Mouse (Mus musculus) liver, embryonic 13.5 days (tissue): Measurements from ENCODE around the gene Ninl. TPM values are rescaled to one million over a fixed set of nuclear protein-coding genes. Genes with fewer than 3 reads are reported as not detected.
"Not testable (repeated sequence)": the region's sequence is repeated elsewhere in the genome, so short reads cannot be mapped to it uniquely, and the experiment has no call there.

Experiments used
- ATAC-seq: fragments of 200-750 bp; cut with Nextera tagmentation; 2 replicates; pipeline ENCODE4 v1.8.0; 2017; ENCODE audit warnings: low read depth, mild to moderate bottlenecking, moderate number of reproducible peaks, moderate library complexity
- DNase-seq: peaks from one replicate; pipeline ENCODE4 v3.0.0; 2022
- H3K27ac ChIP-seq: fragments of 300-500 bp; sonication (generic); 2 replicates; pipeline ENCODE4 v1.5.1; 2015; ENCODE audit warnings: moderate library complexity, mild to moderate bottlenecking, inconsistent platforms
- H3K27me3 ChIP-seq: fragments of 300-500 bp; sonication (generic); 2 replicates; pipeline ENCODE4 v1.6.1; 2015; ENCODE audit warnings: mild to moderate bottlenecking, inconsistent platforms
- H3K36me3 ChIP-seq: fragments of 300-500 bp; sonication (generic); 2 replicates; pipeline ENCODE4 v1.6.1; 2015; ENCODE audit warnings: mild to moderate bottlenecking, inconsistent platforms
- H3K4me1 ChIP-seq: fragments of 300-500 bp; sonication (generic); replicated peaks from 2 replicates; pipeline ENCODE4 v1.6.1; 2015; ENCODE audit warnings: inconsistent platforms
- H3K4me2 ChIP-seq: fragments of 300-500 bp; sonication (generic); 2 replicates; pipeline ENCODE4 v1.6.1; 2015; ENCODE audit warnings: inconsistent platforms, mild to moderate bottlenecking, moderate library complexity
- H3K4me3 ChIP-seq: fragments of 300-500 bp; sonication (generic); replicated peaks from 2 replicates; pipeline ENCODE4 v1.5.1; 2015; ENCODE audit warnings: mild to moderate bottlenecking, inconsistent platforms
- H3K9ac ChIP-seq: fragments of 300-500 bp; sonication (generic); 2 replicates; pipeline ENCODE4 v1.6.1; 2015; ENCODE audit warnings: mild to moderate bottlenecking, inconsistent platforms
- H3K9me3 ChIP-seq: fragments of 300-500 bp; sonication (generic); replicated peaks from 2 replicates; pipeline ENCODE4 v1.6.1; 2016; ENCODE audit warnings: inconsistent platforms
- WGBS: fragments of 180-500 bp; shearing (Covaris S2); methylation state at CpG from one replicate; pipeline ENCODE4 v1.1.7; 2015; ENCODE audit not compliant: insufficient replicate concordance; 5-methylcytosine and 5-hydroxymethylcytosine counted together
- polyA plus RNA-seq: library from polyadenylated mRNA; unstranded; fragments of >200 nt; fragmentation: Nextera tagmentation; extraction: Ambion mirVana; gene quantifications from 2 replicates; pipeline ENCODE4 v1.2.1, GENCODE M21; 2015

The Ninl gene
- polyA plus RNA-seq, 1 experiment from 2014 or later, result 10.6 TPM

DNA sequence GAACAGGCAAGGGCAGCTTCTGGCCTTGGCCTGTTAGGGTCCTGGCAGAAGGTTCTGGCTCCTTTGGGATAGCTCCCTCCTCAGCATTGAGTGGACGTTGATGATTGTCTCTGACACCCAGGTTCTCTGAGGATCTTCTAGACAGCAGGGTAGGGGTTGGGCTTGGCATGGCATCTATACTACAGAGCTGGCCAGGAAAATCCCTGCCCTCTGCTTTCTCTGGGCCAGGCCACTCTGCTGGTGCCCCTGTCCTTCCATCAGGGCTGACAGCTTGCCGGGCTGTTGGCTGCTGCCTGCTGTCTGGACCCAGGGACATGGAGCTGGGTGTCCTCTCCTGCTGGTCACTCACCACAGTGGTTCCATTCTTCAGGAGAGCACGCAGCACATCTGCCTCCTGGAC, 89.5 kb downstream of the Ninl start:
- H3K9me3 ChIP-seq, result no peaks in the 10 kb centered on the region
- H3K9ac ChIP-seq, result no peak overlapping the region
- H3K27ac ChIP-seq, result no peak overlapping the region
- H3K36me3 ChIP-seq, result peaks cover 68% of the 10 kb centered on the region
- DNase-seq (no peak), ATAC-seq (no peak)
- H3K4me3 ChIP-seq, result no peak overlapping the region
- WGBS, result 89% methylated on average over 3 of the region's 3 CpGs
- H3K27me3 ChIP-seq, result no peaks in the 10 kb centered on the region
- H3K4me2 ChIP-seq, result no peak overlapping the region
- H3K4me1 ChIP-seq, result no peaks in the 10 kb centered on the region

DNA sequence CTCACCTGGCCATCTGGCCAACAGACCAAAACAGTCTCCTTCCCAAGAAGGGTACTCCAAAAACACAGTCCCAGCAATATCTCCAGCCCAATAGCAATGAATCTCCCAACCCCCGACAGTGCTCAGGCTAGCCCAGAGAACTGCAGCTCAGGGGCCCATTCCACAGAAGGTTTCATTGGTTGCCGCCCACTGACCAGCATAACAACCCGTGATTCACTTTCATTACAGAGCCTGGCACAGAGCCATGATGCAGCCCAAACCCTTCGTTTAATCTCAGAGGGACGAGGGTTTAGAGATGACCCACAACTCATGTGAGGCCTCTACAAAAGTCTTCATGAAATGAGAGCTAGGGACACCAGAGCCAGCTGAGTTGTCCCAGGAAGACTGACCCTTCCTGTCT, 90.4 kb downstream of the Ninl start:
- no peak overlapping the region for H3K4me3 ChIP-seq
- ATAC-seq (no peak), DNase-seq (no peak)
- no peak overlapping the region for H3K27ac ChIP-seq
- H3K9ac ChIP-seq, result no peak overlapping the region
- H3K4me2 ChIP-seq, result no peak overlapping the region
- no peaks in the 10 kb centered on the region for H3K27me3 ChIP-seq
- H3K4me1 ChIP-seq, result no peaks in the 10 kb centered on the region
- H3K36me3 ChIP-seq, result peaks cover 69% of the 10 kb centered on the region
- no peaks in the 10 kb centered on the region for H3K9me3 ChIP-seq
- WGBS, result 83% methylated on average over 5 of the region's 5 CpGs

DNA sequence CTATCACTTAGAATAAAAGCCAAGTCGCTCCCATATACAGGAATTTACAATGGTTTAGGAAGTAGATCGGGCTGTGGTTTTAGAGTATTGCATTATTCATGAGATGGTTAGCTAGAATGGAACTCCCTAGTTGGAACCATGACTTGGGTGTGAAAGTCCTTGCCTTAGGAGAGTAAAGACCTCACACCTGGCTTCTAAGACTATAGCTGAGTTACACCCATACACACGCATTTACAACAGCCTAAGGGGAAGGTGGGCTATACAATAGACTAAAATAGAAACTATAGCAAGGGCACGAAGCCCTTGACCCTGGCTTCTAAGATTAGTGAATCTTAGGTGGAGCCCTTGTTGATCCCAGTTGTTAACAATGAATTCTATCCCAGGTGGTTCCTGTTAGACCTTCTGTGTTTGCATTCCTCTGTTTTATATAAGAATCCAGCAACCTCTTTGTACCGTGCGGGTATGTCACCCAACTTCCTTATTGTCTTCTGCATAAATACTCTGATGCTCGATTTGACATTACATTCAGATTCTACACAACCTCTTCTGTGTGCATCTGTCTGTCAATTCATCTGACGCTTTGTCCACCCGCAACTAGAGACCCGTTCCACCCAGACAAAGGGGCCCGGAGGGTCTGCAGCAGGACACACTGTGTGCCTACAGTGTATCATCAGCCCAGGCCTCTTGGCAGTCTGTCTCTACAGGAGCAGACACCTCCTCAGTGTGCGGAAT, 91.1 kb downstream of the Ninl start:
- not testable (repeated sequence) for H3K27ac ChIP-seq, H3K9me3 ChIP-seq, H3K4me1 ChIP-seq, DNase-seq, ATAC-seq, H3K4me2 ChIP-seq, H3K27me3 ChIP-seq, H3K9ac ChIP-seq, H3K4me3 ChIP-seq
- WGBS, result 91% methylated on average over 12 of the region's 12 CpGs
- H3K36me3 ChIP-seq, result peaks cover 68% of the 10 kb centered on the region

DNA sequence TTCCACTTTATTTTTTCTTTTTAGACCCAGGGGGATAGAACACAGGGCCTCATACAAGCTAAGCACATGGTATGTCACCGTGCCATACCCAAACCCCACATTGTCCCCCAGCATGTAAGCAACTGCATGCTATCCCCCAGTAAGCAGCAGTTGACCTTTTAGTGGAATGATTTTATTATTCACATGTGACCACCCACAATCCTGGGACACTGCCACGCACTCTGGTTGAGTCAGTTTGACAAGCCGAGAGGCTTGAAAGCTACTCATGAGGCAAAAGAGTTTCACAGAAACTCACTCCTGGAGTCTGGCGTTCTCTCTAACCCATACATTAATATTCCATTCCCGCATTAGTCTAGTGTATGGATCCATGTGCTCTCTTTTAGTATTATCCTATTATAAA, 91.8 kb downstream of the Ninl start:
- WGBS, result 90% methylated on average over 5 of the region's 5 CpGs
- not testable (repeated sequence) for H3K9me3 ChIP-seq, H3K4me2 ChIP-seq, DNase-seq, H3K9ac ChIP-seq, H3K27ac ChIP-seq, H3K4me1 ChIP-seq, ATAC-seq, H3K27me3 ChIP-seq, H3K4me3 ChIP-seq
- H3K36me3 ChIP-seq, result peaks cover 61% of the 10 kb centered on the region

DNA sequence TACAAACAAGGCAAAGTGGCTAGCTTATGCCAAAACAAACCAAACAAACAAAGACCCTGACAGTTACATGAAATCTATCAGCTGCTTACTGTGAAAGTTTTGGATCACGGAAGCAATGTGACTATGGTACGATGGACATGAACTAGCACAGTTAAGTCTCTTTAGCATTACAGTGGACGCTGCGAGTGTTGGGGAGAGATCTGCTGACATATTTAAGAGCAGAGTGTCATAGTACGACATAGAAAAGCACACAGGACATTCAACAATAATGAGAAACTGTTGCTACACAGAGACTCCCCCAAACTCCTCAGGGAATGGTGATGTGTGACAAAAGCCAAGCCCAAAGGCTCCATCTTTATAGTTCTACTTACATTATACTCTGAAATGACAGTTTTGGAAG, 95.2 kb downstream of the Ninl start:
- no peak overlapping the region for H3K9ac ChIP-seq
- WGBS, result 86% methylated on average over 5 of the region's 5 CpGs
- H3K27me3 ChIP-seq, result no peaks in the 10 kb centered on the region
- DNase-seq, result no peak
- peaks cover 49% of the 10 kb centered on the region for H3K36me3 ChIP-seq
- H3K4me1 ChIP-seq, result no peaks in the 10 kb centered on the region
- H3K9me3 ChIP-seq, result no peaks in the 10 kb centered on the region
- ATAC-seq, result no peak
- no peak overlapping the region for H3K27ac ChIP-seq
- H3K4me2 ChIP-seq, result no peak overlapping the region
- no peak overlapping the region for H3K4me3 ChIP-seq

DNA sequence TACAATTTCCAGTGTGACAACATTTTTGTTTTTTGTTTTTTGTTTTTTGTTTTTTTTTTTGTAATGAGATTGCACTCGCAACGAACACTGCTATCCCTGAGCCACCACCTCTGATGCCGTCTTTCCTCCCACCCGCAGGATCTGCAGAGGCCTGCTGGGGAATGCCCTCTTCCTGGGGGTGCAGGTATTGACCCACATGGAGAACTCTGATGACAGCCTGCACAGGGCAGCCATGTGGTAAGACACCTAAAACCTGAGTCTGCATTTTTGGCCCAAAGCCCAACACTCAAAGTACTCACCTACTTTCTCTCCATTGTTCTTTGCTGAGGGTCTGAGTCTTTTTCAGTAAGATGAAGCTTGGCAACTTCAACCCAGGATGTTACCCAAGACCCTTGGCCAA, 104.5 kb downstream of the Ninl start:
- WGBS, result 87% methylated on average over 4 of the region's 4 CpGs
- peaks cover 77% of the 10 kb centered on the region for H3K36me3 ChIP-seq
- H3K4me3 ChIP-seq, result no peak overlapping the region
- H3K27me3 ChIP-seq, result no peaks in the 10 kb centered on the region
- H3K9ac ChIP-seq, result no peak overlapping the region
- H3K4me2 ChIP-seq, result no peak overlapping the region
- no peak for DNase-seq
- no peak for ATAC-seq
- H3K4me1 ChIP-seq, result no peaks in the 10 kb centered on the region
- H3K27ac ChIP-seq, result no peak overlapping the region
- H3K9me3 ChIP-seq, result no peaks in the 10 kb centered on the region

DNA sequence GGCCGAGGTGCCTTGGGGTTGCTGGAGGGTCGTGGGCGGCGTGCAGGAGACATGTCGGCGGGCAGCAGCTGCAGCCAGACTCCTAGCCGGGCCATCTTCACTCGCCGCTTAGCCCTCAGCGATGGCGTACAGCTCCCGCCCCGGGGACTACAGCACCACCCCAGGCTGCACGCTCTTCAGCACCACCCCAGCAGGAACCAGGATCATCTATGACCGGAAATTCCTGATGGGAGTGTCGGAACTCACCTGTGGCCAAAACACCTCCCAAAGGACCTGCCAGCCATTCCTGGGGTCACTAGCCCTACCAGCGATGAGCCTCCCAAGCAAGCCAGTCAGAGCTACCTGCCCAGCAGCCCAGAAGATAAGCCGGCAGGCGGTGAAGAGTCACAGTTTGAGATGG, 105.7 kb downstream of the Ninl start:
- Histone ChIP-seq H3K4me3 (no peak overlapping the region), H3K27ac (no peak overlapping the region), H3K9me3 (no peaks in the 10 kb centered on the region), H3K27me3 (no peaks in the 10 kb centered on the region), H3K36me3 (peaks cover 80% of the 10 kb centered on the region), H3K9ac (no peak overlapping the region), H3K4me2 (no peak overlapping the region), H3K4me1 (no peaks in the 10 kb centered on the region)
- no peak for DNase-seq
- 84% methylated on average over 19 of the region's 19 CpGs for WGBS
- ATAC-seq, result no peak

DNA sequence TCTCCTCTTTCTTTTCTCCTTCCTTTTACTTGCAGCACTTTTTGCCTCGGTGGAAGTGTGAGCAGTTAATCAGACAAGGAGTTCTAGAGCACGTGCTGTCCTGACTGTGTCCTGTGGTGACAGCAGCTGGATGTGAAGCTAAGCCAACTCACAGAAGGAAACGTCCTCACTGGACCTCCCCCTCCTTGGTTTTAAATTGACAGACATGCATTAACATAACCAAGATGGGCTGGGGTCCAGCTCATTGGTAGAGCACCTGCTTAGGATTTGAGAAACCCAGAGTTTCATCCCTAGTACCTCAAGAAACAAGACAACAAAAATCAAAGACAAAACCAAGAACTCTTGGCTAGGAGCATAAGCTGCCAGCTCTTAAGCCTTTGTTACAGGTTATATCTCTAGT, 108.4 kb downstream of the Ninl start:
- 70% methylated on average over 3 of the region's 3 CpGs for WGBS
- ATAC-seq (no peak), DNase-seq (no peak)
- Histone ChIP-seq H3K4me1 (no peaks in the 10 kb centered on the region), H3K9me3 (no peaks in the 10 kb centered on the region), H3K36me3 (peaks cover 82% of the 10 kb centered on the region), H3K4me3 (no peak overlapping the region), H3K27ac (no peak overlapping the region), H3K4me2 (no peak overlapping the region), H3K9ac (no peak overlapping the region), H3K27me3 (no peaks in the 10 kb centered on the region)

DNA sequence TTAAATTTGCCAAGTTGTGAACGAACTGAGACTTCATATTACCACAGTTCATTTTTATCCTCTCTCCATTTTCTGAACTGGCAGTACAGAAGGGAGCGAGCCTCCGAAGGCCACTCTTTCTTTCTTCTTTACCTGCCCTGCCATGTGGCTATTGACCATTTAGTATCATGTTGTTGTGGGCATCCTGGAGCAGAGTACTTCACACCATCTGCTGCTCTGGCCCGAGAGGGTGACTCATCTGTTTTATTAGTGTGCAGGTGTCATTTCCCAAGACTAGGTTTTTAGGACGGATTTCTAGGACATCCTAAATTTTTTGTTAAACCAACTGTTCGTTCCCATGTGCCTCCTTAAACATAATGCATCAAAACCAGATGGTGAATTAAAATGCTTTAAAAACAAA, 110.0 kb downstream of the Ninl start:
- Histone ChIP-seq H3K4me3 (no peak overlapping the region), H3K9me3 (no peaks in the 10 kb centered on the region), H3K4me2 (no peak overlapping the region), H3K27me3 (no peaks in the 10 kb centered on the region), H3K4me1 (no peaks in the 10 kb centered on the region), H3K9ac (no peak overlapping the region), H3K36me3 (peaks cover 77% of the 10 kb centered on the region), H3K27ac (no peak overlapping the region)
- no peak for DNase-seq
- ATAC-seq, result no peak
- 80% methylated on average over 6 of the region's 6 CpGs for WGBS

DNA sequence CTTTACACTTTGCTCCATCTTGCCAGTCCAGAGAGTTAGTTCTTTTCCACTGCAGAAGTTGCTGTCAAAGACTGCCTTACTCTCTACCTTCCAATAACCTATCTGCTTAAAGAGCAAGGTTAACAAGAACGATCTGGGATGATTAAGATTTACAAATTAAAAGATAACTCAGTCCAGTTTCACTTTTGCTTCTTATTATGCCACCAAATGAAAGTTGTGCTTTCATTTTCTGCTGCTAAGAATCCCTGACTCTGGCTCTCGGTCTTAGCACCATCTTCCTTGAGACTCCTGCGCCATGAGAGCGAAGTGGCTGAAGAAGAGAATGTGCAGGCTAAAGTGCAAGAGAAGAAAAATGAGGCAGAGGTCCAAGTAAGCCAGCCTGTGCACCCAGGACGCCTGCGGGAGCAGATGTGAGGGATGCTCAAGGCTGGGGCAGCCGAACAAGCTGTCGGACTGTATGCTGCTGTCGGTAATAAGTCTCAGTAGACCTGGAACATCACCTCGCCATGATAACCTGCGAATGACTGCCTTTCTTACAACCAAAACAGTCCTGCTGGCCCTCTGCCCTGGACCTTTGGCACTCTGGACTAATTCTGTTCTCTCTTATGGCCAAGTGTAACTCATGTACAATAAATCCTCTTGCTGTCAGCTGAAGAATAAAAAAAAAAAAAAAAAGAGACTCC, 112.0 kb downstream of the Ninl start:
- Histone ChIP-seq H3K36me3 (peaks cover 73% of the 10 kb centered on the region), H3K9ac (no peak overlapping the region), H3K27ac (no peak overlapping the region), H3K4me1 (no peaks in the 10 kb centered on the region; the same call in 1 of the 2 replicates), H3K27me3 (no peaks in the 10 kb centered on the region), H3K4me2 (no peak overlapping the region), H3K9me3 (no peaks in the 10 kb centered on the region), H3K4me3 (no peak overlapping the region)
- ATAC-seq, result no peak
- DNase-seq, result no peak
- 86% methylated on average over 11 of the region's 11 CpGs for WGBS

DNA sequence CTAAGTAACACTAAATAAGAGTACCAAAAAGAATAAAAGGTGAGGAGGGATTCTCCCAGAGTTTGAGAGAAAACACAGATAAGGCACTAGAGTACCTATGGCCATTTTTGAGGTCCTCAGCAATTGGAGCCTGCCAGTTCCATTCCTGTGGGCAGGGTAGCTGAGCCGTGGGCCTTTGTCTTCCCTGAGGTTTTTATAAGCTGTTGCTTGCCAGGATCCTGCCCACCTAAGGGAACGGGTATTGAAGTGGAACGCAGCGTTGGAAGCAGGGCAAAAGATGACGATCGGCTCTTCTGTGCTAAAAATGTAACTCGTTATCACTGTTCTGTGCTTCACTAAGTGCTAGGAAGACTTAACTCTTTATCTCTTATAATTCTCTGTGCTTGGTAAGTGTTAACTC, 115.7 kb downstream of the Ninl start:
- peak; percentile 35; the same call in 1 of the 2 replicates for ATAC-seq
- no peak overlapping the region for H3K4me2 ChIP-seq
- no peaks in the 10 kb centered on the region for H3K27me3 ChIP-seq
- no peaks in the 10 kb centered on the region; the same call in 1 of the 2 replicates for H3K4me1 ChIP-seq
- no peaks in the 10 kb centered on the region for H3K9me3 ChIP-seq
- no peak overlapping the region for H3K27ac ChIP-seq
- 57% methylated on average over 7 of the region's 7 CpGs for WGBS
- peaks cover 59% of the 10 kb centered on the region for H3K36me3 ChIP-seq
- no peak for DNase-seq
- H3K9ac ChIP-seq, result no peak overlapping the region
- no peak overlapping the region for H3K4me3 ChIP-seq

DNA sequence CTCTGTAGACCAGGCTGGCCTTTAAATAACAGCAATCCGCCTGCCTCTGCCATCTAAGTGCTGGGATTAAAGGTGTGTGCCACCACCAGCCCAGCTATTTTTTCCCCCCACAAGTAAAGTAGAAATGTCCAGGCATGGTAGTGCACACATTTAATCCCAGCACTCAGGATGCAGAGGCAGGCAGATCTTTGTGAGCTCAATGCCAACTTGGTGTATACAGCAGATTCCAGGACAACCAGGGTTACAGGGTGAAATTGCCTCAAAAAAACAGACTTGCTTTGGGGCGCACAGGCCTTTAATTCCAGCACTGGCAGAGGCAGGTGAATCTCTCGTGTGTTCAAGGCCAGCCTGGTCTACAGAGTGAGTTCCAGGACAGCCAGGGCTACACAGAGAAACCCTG, 116.2 kb downstream of the Ninl start:
- no peak overlapping the region for H3K9ac ChIP-seq
- H3K4me2 ChIP-seq, result no peak overlapping the region
- DNase-seq (no peak), ATAC-seq (no peak)
- H3K4me3 ChIP-seq, result no peak overlapping the region
- H3K4me1 ChIP-seq, result no peaks in the 10 kb centered on the region; the same call in 1 of the 2 replicates
- WGBS, result 77% methylated on average over 3 of the region's 3 CpGs
- no peak overlapping the region for H3K27ac ChIP-seq
- H3K9me3 ChIP-seq, result no peaks in the 10 kb centered on the region
- no peaks in the 10 kb centered on the region for H3K27me3 ChIP-seq
- H3K36me3 ChIP-seq, result peaks cover 60% of the 10 kb centered on the region
